Mouse (Mus musculus): Measurements from ENCODE around the gene Mif4gd. TPM values are rescaled to one million over a fixed set of nuclear protein-coding genes. Genes with fewer than 3 reads are reported as not detected.

Mif4gd gene
- total RNA-seq, 1 experiment from 2014 or later, result 37.5 TPM

DNA sequence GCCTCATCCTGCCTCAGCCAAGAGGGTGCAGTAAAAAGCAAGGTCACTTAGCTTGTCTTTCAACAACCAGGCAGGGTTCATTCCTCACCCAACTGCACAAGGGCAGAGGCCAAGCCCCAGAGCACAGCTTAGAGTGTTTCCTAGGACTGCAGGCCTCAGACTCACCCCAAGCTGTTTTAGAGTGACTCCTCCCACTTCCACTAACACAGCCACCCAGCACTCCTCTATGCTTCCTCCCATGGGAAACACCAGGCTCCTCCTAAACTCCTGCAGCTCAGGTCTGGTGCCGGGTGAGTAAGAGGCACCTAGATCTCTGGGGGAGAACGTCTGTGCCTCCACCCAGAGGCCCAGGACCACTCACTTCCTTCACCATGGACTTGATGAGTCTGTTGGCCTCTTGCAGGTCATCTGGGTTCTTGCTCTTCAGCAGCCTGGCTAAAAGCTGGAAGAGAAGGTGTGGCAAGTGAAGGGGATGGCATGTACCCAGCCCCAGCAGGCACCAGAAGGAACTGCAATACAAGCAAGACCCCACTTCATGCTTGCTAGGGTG, 22.2 kb downstream of the Mif4gd start:
- no peak for ATAC-seq (replicated peaks; ENCODE audit: insufficient number of reproducible peaks, low FRiP score, low TSS enrichment, poor library complexity, severe bottlenecking)

DNA sequence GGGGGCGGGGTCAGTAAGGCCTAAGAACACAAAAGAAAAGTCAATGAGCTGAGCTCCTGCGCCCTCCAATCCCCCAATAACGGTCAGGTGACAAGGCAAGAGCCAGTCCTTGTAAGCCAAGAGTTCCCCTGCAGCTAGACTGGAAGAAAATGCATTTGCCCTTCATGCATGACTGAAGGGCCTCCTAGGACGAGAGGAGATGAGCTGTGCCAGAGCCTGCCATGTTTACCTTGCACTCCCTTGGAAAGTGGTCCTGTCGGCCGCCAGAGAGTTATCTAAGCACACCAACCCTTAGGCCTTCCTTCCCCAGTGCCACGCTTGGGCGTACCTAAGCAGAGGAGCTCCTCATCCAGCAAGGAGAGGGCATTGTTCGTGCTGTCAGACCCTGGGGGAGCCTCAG, 24.8 kb downstream of the Mif4gd start:
- ATAC-seq (replicated peaks; ENCODE audit: insufficient number of reproducible peaks, low FRiP score, low TSS enrichment, poor library complexity, severe bottlenecking), result no peak

DNA sequence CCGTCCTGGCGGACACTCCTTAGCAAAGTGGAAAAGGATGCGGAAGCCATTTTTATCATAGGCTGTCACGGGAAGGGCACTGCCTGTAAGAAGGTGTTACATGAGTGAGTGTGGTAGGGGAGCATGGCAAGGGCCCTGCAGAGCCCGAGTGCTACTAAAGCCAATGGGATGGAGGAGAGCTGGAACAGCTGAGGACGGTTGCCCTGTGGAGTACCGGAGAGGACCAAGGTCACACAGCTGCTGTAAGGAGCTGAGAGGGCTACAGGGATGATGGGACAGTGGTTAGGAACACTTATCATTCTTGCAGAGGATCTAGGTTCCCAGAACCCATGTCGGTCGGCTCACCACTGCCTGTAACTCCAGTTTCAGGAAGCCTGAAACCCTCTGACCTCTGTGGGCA, 26.4 kb downstream of the Mif4gd start:
- no peak for ATAC-seq (replicated peaks; ENCODE audit: insufficient number of reproducible peaks, low FRiP score, low TSS enrichment, poor library complexity, severe bottlenecking)

DNA sequence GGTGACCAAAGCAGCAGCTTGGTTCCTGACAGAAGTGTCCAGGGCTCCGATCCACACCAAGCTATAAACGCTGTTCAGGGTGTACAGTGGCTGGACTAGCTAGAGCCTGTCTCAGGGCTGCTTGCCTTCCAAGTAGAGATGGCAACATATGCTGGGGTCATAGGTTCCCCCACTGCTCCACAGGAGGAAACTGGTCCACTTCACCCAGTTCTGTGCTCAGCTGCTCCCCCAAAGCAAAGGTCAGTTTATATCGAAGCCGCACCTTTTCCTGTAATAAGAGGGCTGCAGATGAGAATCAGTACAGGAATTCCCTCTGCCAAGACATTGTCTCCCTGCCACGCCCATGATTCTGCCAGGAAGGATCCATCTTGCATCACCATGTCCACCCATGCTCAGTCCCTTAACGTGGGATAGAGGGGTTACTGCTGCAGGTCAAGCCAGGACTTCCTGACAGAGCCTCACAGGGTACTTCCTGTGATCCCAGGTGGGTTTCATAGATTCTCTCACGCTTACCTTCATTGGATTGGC, 27.1 kb downstream of the Mif4gd start:
- no peak for ATAC-seq (replicated peaks; ENCODE audit: insufficient number of reproducible peaks, low FRiP score, low TSS enrichment, poor library complexity, severe bottlenecking)

DNA sequence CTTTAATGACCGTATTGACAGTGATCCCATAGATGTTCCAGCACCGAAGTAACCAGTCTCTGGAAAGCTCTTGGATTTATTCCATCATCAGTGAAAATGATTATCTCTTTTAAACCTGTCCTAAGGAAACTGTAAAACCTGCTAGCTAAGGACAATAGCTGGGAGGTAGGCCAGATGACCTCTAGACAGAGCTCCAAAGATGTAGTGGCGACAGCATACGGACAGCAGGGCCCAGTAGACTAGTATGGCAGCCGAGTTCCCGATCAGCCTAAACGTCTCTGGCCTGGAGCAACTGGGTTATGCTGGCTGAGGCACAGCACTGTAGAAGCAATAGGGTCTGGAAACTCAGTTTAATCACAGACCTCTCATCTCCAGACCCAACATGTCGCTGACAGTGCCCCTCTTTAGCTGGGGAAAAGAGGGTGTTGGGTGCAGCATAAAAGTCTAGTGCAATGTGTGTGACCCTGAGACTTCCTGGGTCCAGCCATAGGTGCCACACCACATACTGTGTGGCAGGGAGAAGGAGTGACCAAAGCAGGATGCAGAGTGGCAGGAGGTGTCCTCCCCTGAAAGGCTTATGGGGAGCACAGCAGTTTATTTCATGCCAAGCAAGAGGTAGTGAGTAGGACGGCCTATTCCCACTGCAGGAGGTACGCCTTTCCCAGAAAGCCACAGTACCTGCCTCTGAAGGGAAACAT, 28.2 kb downstream of the Mif4gd start:
- no peak for ATAC-seq (replicated peaks; ENCODE audit: insufficient number of reproducible peaks, low FRiP score, low TSS enrichment, poor library complexity, severe bottlenecking)

DNA sequence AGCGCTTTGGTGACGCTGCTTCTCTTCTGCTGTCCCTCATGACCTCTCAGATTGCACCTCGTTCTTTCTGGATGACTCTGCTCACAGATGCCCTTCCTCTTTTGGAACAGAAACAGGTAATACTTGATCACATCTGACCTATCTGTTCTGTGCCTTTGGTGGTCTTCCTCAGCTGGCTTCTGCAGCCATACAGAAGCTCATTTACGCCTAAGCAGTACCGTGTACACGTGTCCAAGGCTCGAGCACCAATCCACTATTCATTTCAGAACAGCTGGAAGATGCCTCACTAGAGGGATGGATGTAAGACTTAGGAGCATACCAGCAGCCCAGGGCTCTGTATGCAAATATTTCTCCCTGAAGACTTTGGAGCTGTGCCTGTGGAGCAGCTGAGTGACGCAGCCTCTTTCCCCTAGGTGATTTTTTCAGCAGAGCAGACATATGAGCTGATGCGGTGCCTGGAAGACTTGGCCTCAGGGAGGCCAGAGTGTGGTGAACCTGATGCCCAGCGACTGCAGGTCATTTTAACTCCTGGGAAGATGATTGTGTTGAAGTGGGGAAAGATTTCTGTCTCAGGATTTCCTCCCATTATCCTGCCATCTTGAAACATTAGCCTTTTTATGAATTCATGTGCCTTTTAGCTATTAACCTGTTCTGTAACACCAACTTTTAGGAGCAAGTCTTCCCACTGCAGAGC, 29.7 kb downstream of the Mif4gd start:
- no peak for ATAC-seq (replicated peaks; ENCODE audit: insufficient number of reproducible peaks, low FRiP score, low TSS enrichment, poor library complexity, severe bottlenecking)

DNA sequence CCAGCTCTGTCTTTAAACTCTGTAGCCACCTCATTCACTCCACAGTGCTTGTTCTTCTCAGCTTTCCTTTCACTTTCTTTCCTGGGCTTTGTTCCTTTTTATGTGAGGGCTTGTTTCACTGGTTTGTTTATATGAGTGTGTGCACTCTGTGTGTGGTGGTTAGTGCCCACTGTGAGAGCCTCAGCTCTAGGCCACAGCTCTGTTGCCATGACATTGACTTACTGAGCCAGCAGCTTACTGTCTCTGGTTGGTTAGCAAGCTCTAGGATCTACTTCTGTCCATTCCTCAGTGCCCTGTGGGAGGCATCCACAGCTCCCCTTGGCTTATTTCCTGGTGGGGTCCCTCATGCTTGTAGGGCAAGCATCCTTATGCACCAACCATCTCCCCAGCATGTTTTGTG, 33.7 kb downstream of the Mif4gd start:
- ATAC-seq (replicated peaks; ENCODE audit: insufficient number of reproducible peaks, low FRiP score, low TSS enrichment, poor library complexity, severe bottlenecking), result peak; percentile 35; the same call in 1 of the 2 replicates

DNA sequence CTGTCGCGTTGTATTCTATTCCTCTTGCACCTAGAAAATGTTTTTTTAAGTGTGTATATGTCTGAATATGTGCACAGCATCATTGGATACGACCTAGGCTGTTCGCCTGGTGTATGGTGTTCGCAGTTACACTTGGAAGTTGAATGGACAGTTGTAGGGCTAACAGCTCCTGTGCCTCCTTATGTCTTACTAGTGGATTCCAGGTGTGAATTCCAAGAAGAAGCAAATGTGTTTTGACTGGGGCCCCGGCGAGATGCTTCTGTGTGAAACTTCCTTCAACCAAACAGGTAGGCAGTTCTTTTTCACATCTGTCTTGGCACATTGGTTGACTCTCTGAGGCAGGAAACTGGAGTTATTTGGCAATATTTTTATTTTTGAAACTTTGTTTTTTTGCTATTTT, 47.8 kb downstream of the Mif4gd start:
- no peak for ATAC-seq (replicated peaks; ENCODE audit: insufficient number of reproducible peaks, low FRiP score, low TSS enrichment, poor library complexity, severe bottlenecking)

DNA sequence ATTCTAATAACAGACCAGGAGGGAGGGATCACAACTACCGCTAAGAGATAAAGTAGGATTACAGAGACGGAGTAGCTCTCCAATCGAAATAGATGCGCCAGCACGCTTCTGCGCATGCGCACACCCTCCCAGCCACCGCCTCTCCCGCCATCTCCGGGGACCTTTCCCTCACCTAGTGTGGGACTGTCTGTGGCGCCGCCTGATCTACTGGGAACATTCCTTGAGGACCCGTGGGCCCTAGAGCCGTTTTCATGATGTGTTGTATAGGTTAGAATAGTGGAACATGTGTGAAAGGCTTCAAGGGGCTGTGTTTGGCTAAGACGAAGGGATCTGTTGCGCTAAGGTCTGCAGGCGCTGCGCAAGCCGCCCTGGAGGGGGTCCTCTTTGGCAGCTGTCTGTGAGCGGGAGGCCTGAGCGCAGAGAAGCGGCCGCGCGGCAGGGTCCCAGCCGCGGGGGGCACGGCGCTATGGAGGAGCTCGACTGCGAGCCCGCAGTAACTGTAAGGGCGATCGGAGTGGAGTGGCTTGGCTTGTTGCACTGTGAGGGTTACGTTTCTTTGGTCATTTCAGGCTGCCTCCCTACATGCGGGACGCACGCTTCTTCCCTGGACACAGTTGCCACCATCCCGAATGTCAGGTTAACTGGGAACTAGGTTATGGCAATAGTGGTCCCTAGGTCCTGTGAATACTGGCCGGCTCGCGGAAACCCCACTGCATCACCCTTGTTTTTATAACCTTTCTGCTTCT, 48.5 kb downstream of the Mif4gd start, which contains the start of gene Nup85:
Nup85 (plus strand) TSS at position 371 of the 746 bp plus-strand sequence.
- ATAC-seq (replicated peaks; ENCODE audit: insufficient number of reproducible peaks, low FRiP score, low TSS enrichment, poor library complexity, severe bottlenecking), result peak; percentile 98

DNA sequence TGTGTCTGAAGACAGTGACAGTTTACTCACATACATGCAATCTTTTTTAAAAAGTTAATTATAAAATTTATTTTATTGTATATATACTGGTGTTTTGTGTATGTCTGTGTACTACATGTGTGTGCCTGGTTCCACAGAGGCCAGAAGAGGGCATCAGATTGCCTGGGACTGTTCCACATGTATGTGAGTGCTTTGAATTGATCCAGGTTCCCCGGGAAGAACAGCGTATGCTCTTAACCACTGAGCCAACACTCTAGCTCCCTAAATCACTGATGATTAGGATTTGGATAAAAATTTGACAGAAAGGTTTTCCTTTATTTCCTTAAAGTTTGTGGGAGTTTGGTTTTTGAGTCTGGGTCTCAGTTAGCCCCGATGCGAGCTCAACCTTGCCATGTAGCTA, 49.4 kb downstream of the Mif4gd start:
- ATAC-seq (replicated peaks; ENCODE audit: insufficient number of reproducible peaks, low FRiP score, low TSS enrichment, poor library complexity, severe bottlenecking), result no peak

Other genes starting within 250 kb of the Mif4gd start
- 4.7 to 13.4 TPM (median 7.5 TPM) in 3 replicates for gene Hid1, start 245.2 kb downstream of the Mif4gd start, total RNA-seq (2017)
- gene Cdr2l, start 231.1 kb downstream of the Mif4gd start, total RNA-seq (2017), result not detected in 3 replicates
- 57.9 to 84.5 TPM (median 60.9 TPM) in 3 replicates for gene Mrpl58, start 209.2 kb downstream of the Mif4gd start, total RNA-seq (2017)
- gene Atp5h, start 193.0 kb downstream of the Mif4gd start, total RNA-seq (2017), result 553 to 728 TPM (median 631 TPM) in 3 replicates
- gene Kctd2, start 192.8 kb downstream of the Mif4gd start, total RNA-seq (2017), result 20.7 to 29.6 TPM (median 24.3 TPM) in 3 replicates
- not detected in 3 replicates for gene Trim80, start 172.4 kb downstream of the Mif4gd start, total RNA-seq (2017)
- 0.39 TPM in 1 of 3 replicates, not detected in the others for gene Slc16a5, start 150.5 kb downstream of the Mif4gd start, total RNA-seq (2017)
- gene Armc7, start 137.3 kb downstream of the Mif4gd start, total RNA-seq (2017), result 23.8 to 24.6 TPM (median 24.2 TPM) in 3 replicates
- 154 to 190 TPM (median 179 TPM) in 3 replicates for gene Nt5c, start 121.1 kb downstream of the Mif4gd start, total RNA-seq (2017)
- gene Jpt1, start 98.6 kb downstream of the Mif4gd start, total RNA-seq (2017), result 230 to 253 TPM (median 234 TPM) in 3 replicates
- gene Sumo2, start 76.7 kb downstream of the Mif4gd start, total RNA-seq (2017), result 356 to 417 TPM (median 357 TPM) in 3 replicates
- gene Nup85, start 48.5 kb downstream of the Mif4gd start, total RNA-seq (2017), result 44.3 to 90.7 TPM (median 75.8 TPM) in 3 replicates
- gene Mrps7, start 9.0 kb downstream of the Mif4gd start, total RNA-seq (2017), result 20.4 to 30.1 TPM (median 20.7 TPM) in 3 replicates
- 32.1 to 47.8 TPM (median 37.8 TPM) in 3 replicates for gene Gga3, start 8.9 kb downstream of the Mif4gd start, total RNA-seq (2017)
- 14.2 to 23.5 TPM (median 15.3 TPM) in 3 replicates for gene Slc25a19, start 15.3 kb upstream of the Mif4gd start, total RNA-seq (2017)
- gene Grb2, start 95.6 kb upstream of the Mif4gd start, total RNA-seq (2017), result 28.1 to 56.7 TPM (median 47.2 TPM) in 3 replicates
- 10.8 to 33.1 TPM (median 10.9 TPM) in 3 replicates for gene Tmem94, start 152.5 kb upstream of the Mif4gd start, total RNA-seq (2017)
- gene Caskin2, start 200.7 kb upstream of the Mif4gd start, total RNA-seq (2017), result 0.19 to 5.1 TPM (median 0.78 TPM) in 3 replicates
- gene Tsen54, start 201.8 kb upstream of the Mif4gd start, total RNA-seq (2017), result 6.3 to 11.7 TPM (median 7.3 TPM) in 3 replicates
- gene Llgl2, start 211.1 kb upstream of the Mif4gd start, total RNA-seq (2017), result 10.4 to 25.9 TPM (median 10.7 TPM) in 3 replicates
- not detected in 3 replicates for gene Myo15b, start 245.4 kb upstream of the Mif4gd start, total RNA-seq (2017)